Mouse (Mus musculus): Measurements from ENCODE around the gene Dach1. TPM values are rescaled to one million over a fixed set of nuclear protein-coding genes. Genes with fewer than 3 reads are reported as not detected.
A peak's percentile ranks its signal among the peaks of the same experiment; 100 is the strongest.

Gene Dach1
- total and polyA plus RNA-seq, 3 experiments, result not detected

GRCm38 (mm10) chr14:98181545-98181944 is 12.0 kb upstream of the Dach1 start:
- Histone ChIP-seq H3K9me3 (replicated peaks; ENCODE audit: insufficient read depth, low read length) (no peaks in the 10 kb centered on the region), H3K9ac (ENCODE audit: control insufficient read depth, low read depth, low read length, poor library complexity, severe bottlenecking) (no peak overlapping the region), H3K4me3 (ENCODE audit: control insufficient read depth in 1 of 2, insufficient read depth in 1 of 2, low read depth in 2 of 2, low read length in 2 of 2) (no peak overlapping the region), H3K27ac (ENCODE audit: control insufficient read depth, low read depth, low read length) (no peak overlapping the region), H3K4me1 (ENCODE audit: control insufficient read depth in 1 of 2, insufficient read depth in 2 of 2, low read length in 2 of 2) (peaks cover 0 to 2% of the 10 kb centered on the region in 2 experiments; a peak in 1 of 4 replicates), H3K27me3 (ENCODE audit: control insufficient read depth in 1 of 2, insufficient read depth in 2 of 2, low read length in 2 of 2) (no peaks in the 10 kb centered on the region), H3K79me2 (ENCODE audit: control insufficient read depth, insufficient read depth, low read length, poor library complexity) (no peaks in the 10 kb centered on the region), H3K36me3 (ENCODE audit: control insufficient read depth in 1 of 2, insufficient read depth in 2 of 2, low read length in 2 of 2) (no peaks in the 10 kb centered on the region)
- DNase-seq (ENCODE audit: low read depth, low spot score), result peak; percentile 49
- TF ChIP-seq ZC3H11A (IDR thresholded peaks at IDR 0.05; ENCODE audit: low read depth, low read length), result peak; percentile 76
- TF ChIP-seq CTCF (IDR thresholded peaks at IDR 0.05 in 2 of 3, conservative IDR thresholded peaks at IDR 0.05 in 1 of 3; ENCODE audit: control insufficient read depth in 1 of 3, insufficient read depth in 1 of 3, low read depth in 2 of 3, low read length in 3 of 3, poor library complexity in 1 of 3, severe bottlenecking in 1 of 3), result peak in 2 of 3 experiments; percentile 21 to 61; a peak in 3 of 6 replicates
- TF ChIP-seq JUND (IDR thresholded peaks at IDR 0.05; ENCODE audit: low read depth, low read length), result no peak
- peak; percentile 77 for TF ChIP-seq SMC3 (IDR thresholded peaks at IDR 0.05; ENCODE audit: low read depth, low read length)
- peak; percentile 75 for TF ChIP-seq RAD21 (IDR thresholded peaks at IDR 0.05; ENCODE audit: low read depth, low read length)
- TF ChIP-seq MXI1 (IDR thresholded peaks at IDR 0.05; ENCODE audit: low read depth, low read length), result no peak

- Histone ChIP-seq H3K79me2 (ENCODE audit: control insufficient read depth, insufficient read depth, low read length, poor library complexity) (no peaks in the 10 kb centered on the region), H3K9me3 (replicated peaks; ENCODE audit: insufficient read depth, low read length) (no peaks in the 10 kb centered on the region), H3K36me3 (ENCODE audit: control insufficient read depth in 1 of 2, insufficient read depth in 2 of 2, low read length in 2 of 2) (no peaks in the 10 kb centered on the region), H3K27me3 (ENCODE audit: control insufficient read depth in 1 of 2, insufficient read depth in 2 of 2, low read length in 2 of 2) (no peaks in the 10 kb centered on the region), H3K4me1 (ENCODE audit: control insufficient read depth in 1 of 2, insufficient read depth in 2 of 2, low read length in 2 of 2) (no peaks in the 10 kb centered on the region), H3K4me3 (ENCODE audit: control insufficient read depth in 1 of 2, insufficient read depth in 1 of 2, low read depth in 2 of 2, low read length in 2 of 2) (no peak overlapping the region), H3K27ac (ENCODE audit: control insufficient read depth, low read depth, low read length) (no peak overlapping the region), H3K9ac (ENCODE audit: control insufficient read depth, low read depth, low read length, poor library complexity, severe bottlenecking) (no peak overlapping the region)
- no peak for DNase-seq (ENCODE audit: low read depth, low spot score)
- TF ChIP-seq KAT2A (conservative IDR thresholded peaks at IDR 0.05; ENCODE audit: low read depth, low read length) (no peak), MAZ (IDR thresholded peaks at IDR 0.05; ENCODE audit: low read depth, low read length) (no peak), POLR2AphosphoS2 (IDR thresholded peaks at IDR 0.05; ENCODE audit: low read length) (no peak)
Measured at GRCm38 (mm10) chr14:98173831-98174230, 4.3 kb upstream of the Dach1 start.

GRCm38 (mm10) chr14:98172394-98172905 is 2.9 kb upstream of the Dach1 start:
- no peak overlapping the region for H3K4me3 ChIP-seq (ENCODE audit: control insufficient read depth in 1 of 2, insufficient read depth in 1 of 2, low read depth in 2 of 2, low read length in 2 of 2)
- no peaks in the 10 kb centered on the region for H3K27me3 ChIP-seq (ENCODE audit: control insufficient read depth in 1 of 2, insufficient read depth in 2 of 2, low read length in 2 of 2)
- no peaks in the 10 kb centered on the region for H3K9me3 ChIP-seq (replicated peaks; ENCODE audit: insufficient read depth, low read length)
- no peak overlapping the region for H3K9ac ChIP-seq (ENCODE audit: control insufficient read depth, low read depth, low read length, poor library complexity, severe bottlenecking)
- H3K36me3 ChIP-seq (ENCODE audit: control insufficient read depth in 1 of 2, insufficient read depth in 2 of 2, low read length in 2 of 2), result no peaks in the 10 kb centered on the region
- DNase-seq (ENCODE audit: low read depth, low spot score), result no peak
- H3K79me2 ChIP-seq (ENCODE audit: control insufficient read depth, insufficient read depth, low read length, poor library complexity), result no peaks in the 10 kb centered on the region
- TF ChIP-seq RCOR1 (IDR thresholded peaks at IDR 0.05; ENCODE audit: low read depth, low read length), result no peak
- TF ChIP-seq NRF1 (IDR thresholded peaks at IDR 0.05; ENCODE audit: insufficient read depth, low read depth, low read length, poor library complexity, severe bottlenecking), result no peak
- TF ChIP-seq MEF2A (IDR thresholded peaks at IDR 0.05; ENCODE audit: extremely low read depth, insufficient replicate concordance, low read depth, low read length, poor library complexity, severe bottlenecking), result no peak
- TF ChIP-seq TCF12 (IDR thresholded peaks at IDR 0.05; ENCODE audit: low read depth, low read length), result no peak
- no peak for TF ChIP-seq RAD21 (IDR thresholded peaks at IDR 0.05; ENCODE audit: low read depth, low read length)
- no peak for TF ChIP-seq SMC3 (IDR thresholded peaks at IDR 0.05; ENCODE audit: low read depth, low read length)
- no peak for TF ChIP-seq E2F4 (IDR thresholded peaks at IDR 0.05; ENCODE audit: borderline replicate concordance, low read depth, low read length)
- no peak for TF ChIP-seq NELFE (IDR thresholded peaks at IDR 0.05; ENCODE audit: low read depth, low read length)
- TF ChIP-seq ETS1 (IDR thresholded peaks at IDR 0.05; ENCODE audit: low read depth, low read length), result no peak
- no peak for TF ChIP-seq GATA1 (IDR thresholded peaks at IDR 0.05; ENCODE audit: low read depth, low read length)
- no peak for TF ChIP-seq GABPA (IDR thresholded peaks at IDR 0.05; ENCODE audit: low read depth, low read length)
- no peak for TF ChIP-seq CHD2 (IDR thresholded peaks at IDR 0.05; ENCODE audit: low read length)
- TF ChIP-seq MYB (IDR thresholded peaks at IDR 0.05; ENCODE audit: low read depth, low read length), result no peak
- no peak for TF ChIP-seq ZMIZ1 (IDR thresholded peaks at IDR 0.05; ENCODE audit: low read depth, low read length)
- TF ChIP-seq POLR2A (IDR thresholded peaks at IDR 0.05; ENCODE audit: control insufficient read depth in 1 of 2, insufficient read depth in 1 of 2, low read depth in 1 of 2, low read length in 2 of 2, poor library complexity in 1 of 2), result no peak
- no peak for TF ChIP-seq ELF1 (IDR thresholded peaks at IDR 0.05; ENCODE audit: low read depth, low read length)
- H3K4me1 ChIP-seq (ENCODE audit: control insufficient read depth in 1 of 2, insufficient read depth in 2 of 2, low read length in 2 of 2), result no peaks in the 10 kb centered on the region
- no peak overlapping the region for H3K27ac ChIP-seq (ENCODE audit: control insufficient read depth, low read depth, low read length)

Measured in MEL (cell line).